Mouse (Mus musculus) hindbrain, embryonic 15.5 days (tissue): Measurements from ENCODE around the gene Ccndbp1. TPM values are rescaled to one million over a fixed set of nuclear protein-coding genes. Genes with fewer than 3 reads are reported as not detected.
A peak's percentile ranks its signal among the peaks of the same experiment; 100 is the strongest.
"Not testable (repeated sequence)": the region's sequence is repeated elsewhere in the genome, so short reads cannot be mapped to it uniquely, and the experiment has no call there.

ENCODE experiments used
- ATAC-seq: fragments of 200-750 bp; cut with Nextera tagmentation; 2 replicates; pipeline ENCODE4 v1.8.0; 2017; ENCODE audit warnings: low read depth, moderate number of reproducible peaks, moderate TSS enrichment; ENCODE audit not compliant: low FRiP score
- H3K27ac ChIP-seq: fragments of 300-500 bp; sonication (generic); replicated peaks from 2 replicates; pipeline ENCODE4 v1.5.1; 2015; ENCODE audit warnings: mild to moderate bottlenecking, inconsistent platforms
- H3K27me3 ChIP-seq: fragments of 300-500 bp; sonication (generic); 2 replicates; pipeline ENCODE4 v1.6.1; 2015; ENCODE audit warnings: control low read depth, inconsistent platforms
- H3K36me3 ChIP-seq: fragments of 300-500 bp; sonication (generic); 2 replicates; pipeline ENCODE4 v1.6.1; 2015; ENCODE audit warnings: control low read depth, inconsistent platforms
- H3K4me1 ChIP-seq: fragments of 300-500 bp; sonication (generic); replicated peaks from 2 replicates; pipeline ENCODE4 v1.6.1; 2015; ENCODE audit warnings: control low read depth, inconsistent platforms
- H3K4me2 ChIP-seq: fragments of 300-500 bp; sonication (generic); 2 replicates; pipeline ENCODE4 v1.6.1; 2015; ENCODE audit warnings: moderate library complexity, mild to moderate bottlenecking, inconsistent platforms
- H3K4me3 ChIP-seq: fragments of 300-500 bp; sonication (generic); 2 replicates; pipeline ENCODE4 v1.5.1; 2015; ENCODE audit warnings: mild to moderate bottlenecking, inconsistent platforms
- H3K9ac ChIP-seq: fragments of 300-500 bp; sonication (generic); 2 replicates; pipeline ENCODE4 v1.6.1; 2015; ENCODE audit warnings: inconsistent platforms
- H3K9me3 ChIP-seq: fragments of 300-500 bp; sonication (generic); 2 replicates; pipeline ENCODE4 v1.6.1; 2016; ENCODE audit warnings: control low read depth, inconsistent platforms
- WGBS: fragments of 180-500 bp; shearing (Covaris S2); methylation state at CpG from one replicate; pipeline ENCODE4 v1.1.7; 2015; 5-methylcytosine and 5-hydroxymethylcytosine counted together
- polyA plus RNA-seq: library from polyadenylated mRNA; unstranded; fragments of >200 nt; fragmentation: Nextera tagmentation; extraction: Ambion mirVana; gene quantifications from 2 replicates; pipeline ENCODE4 v1.2.1, GENCODE M21; 2015

Gene Ccndbp1
- polyA plus RNA-seq, 1 experiment from 2014 or later = 77.2 TPM

GRCm38 (mm10) chr2:121004018-121004811, 4.0 kb upstream of the Ccndbp1 start:
- 0 out of 2 replicates have a peak, but pooled peaks cover 11% of the 10 kb centered on the region for H3K36me3 ChIP-seq
- no peaks in the 10 kb centered on the region for H3K27me3 ChIP-seq
- WGBS = 80% methylated on average over 7 of the region's 7 CpGs

GRCm38 (mm10) chr2:121006986-121007385, 1.2 kb upstream of the Ccndbp1 start:
- 81% methylated on average over 1 of the region's 1 CpGs for WGBS

More at GRCm38 (mm10) chr2:121004018-121004811, 4.0 kb upstream of the Ccndbp1 start:
- Histone ChIP-seq H3K4me3 (no peak overlapping the region), H3K4me2 (no peak overlapping the region), H3K9ac (no peak overlapping the region), H3K9me3 (no peaks in the 10 kb centered on the region), H3K27ac (no peak overlapping the region), H3K4me1 (peaks cover 10% of the 10 kb centered on the region)
- no peak for ATAC-seq

GRCm38 (mm10) chr2:121008664-121009007, 433 bp downstream of the Ccndbp1 start:
- no peak for ATAC-seq
- peak overlapping the region; percentile 65 for H3K27ac ChIP-seq
- no peaks in the 10 kb centered on the region for H3K27me3 ChIP-seq
- peak overlapping the region; percentile 86 for H3K4me3 ChIP-seq
- peaks cover 25% of the 10 kb centered on the region for H3K36me3 ChIP-seq
- 1% methylated on average over 12 of the region's 12 CpGs for WGBS
- H3K9me3 ChIP-seq = no peaks in the 10 kb centered on the region
- peaks cover 15% of the 10 kb centered on the region for H3K4me1 ChIP-seq
- H3K9ac ChIP-seq = peak overlapping the region; percentile 79
- H3K4me2 ChIP-seq = peak overlapping the region; percentile 62

More at GRCm38 (mm10) chr2:121006986-121007385, 1.2 kb upstream of the Ccndbp1 start:
- no peak overlapping the region for H3K9ac ChIP-seq
- no peaks in the 10 kb centered on the region for H3K9me3 ChIP-seq
- no peak overlapping the region for H3K4me2 ChIP-seq
- H3K27ac ChIP-seq = no peak overlapping the region
- no peaks in the 10 kb centered on the region for H3K27me3 ChIP-seq
- H3K4me3 ChIP-seq = no peak overlapping the region
- H3K4me1 ChIP-seq = peaks cover 15% of the 10 kb centered on the region
- ATAC-seq = no peak
- peaks cover 12% of the 10 kb centered on the region for H3K36me3 ChIP-seq

- no peak overlapping the region for H3K27ac ChIP-seq
- peak overlapping the region; percentile 86 for H3K4me3 ChIP-seq
- H3K9ac ChIP-seq = peak overlapping the region; percentile 79
- H3K36me3 ChIP-seq = peaks cover 28% of the 10 kb centered on the region
- H3K9me3 ChIP-seq = no peaks in the 10 kb centered on the region
- H3K27me3 ChIP-seq = no peaks in the 10 kb centered on the region
- peaks cover 15% of the 10 kb centered on the region for H3K4me1 ChIP-seq
- WGBS = 27% methylated on average over 5 of the region's 5 CpGs
- H3K4me2 ChIP-seq = peak overlapping the region; percentile 62
- ATAC-seq = no peak
Observed at GRCm38 (mm10) chr2:121009071-121009677, 971 bp downstream of the Ccndbp1 start.

GRCm38 (mm10) chr2:121012676-121013075, 4.5 kb downstream of the Ccndbp1 start:
- Histone ChIP-seq H3K4me2 (no peak overlapping the region), H3K36me3 (peaks cover 54% of the 10 kb centered on the region), H3K9ac (no peak overlapping the region), H3K27ac (no peak overlapping the region), H3K4me3 (no peak overlapping the region), H3K9me3 (no peaks in the 10 kb centered on the region), H3K27me3 (no peaks in the 10 kb centered on the region), H3K4me1 (peaks cover 15% of the 10 kb centered on the region)
- no peak for ATAC-seq
- 95% methylated on average over 9 of the region's 9 CpGs for WGBS

- Histone ChIP-seq H3K4me3 (no peak overlapping the region), H3K36me3 (peaks cover 58% of the 10 kb centered on the region), H3K4me1 (no peaks in the 10 kb centered on the region), H3K9ac (no peak overlapping the region), H3K27ac (no peak overlapping the region), H3K9me3 (no peaks in the 10 kb centered on the region), H3K27me3 (no peaks in the 10 kb centered on the region), H3K4me2 (no peak overlapping the region)
- ATAC-seq = no peak
- 90% methylated on average over 2 of the region's 2 CpGs for WGBS
Observed at GRCm38 (mm10) chr2:121015507-121015906, 7.3 kb downstream of the Ccndbp1 start.

GRCm38 (mm10) chr2:121016226-121016625, 8.0 kb downstream of the Ccndbp1 start:
- ATAC-seq = no peak
- Histone ChIP-seq H3K9me3 (no peaks in the 10 kb centered on the region), H3K4me3 (no peak overlapping the region), H3K4me1 (no peaks in the 10 kb centered on the region), H3K27me3 (no peaks in the 10 kb centered on the region), H3K36me3 (peaks cover 58% of the 10 kb centered on the region), H3K27ac (no peak overlapping the region), H3K9ac (no peak overlapping the region), H3K4me2 (no peak overlapping the region)
- WGBS = 86% methylated on average over 9 of the region's 9 CpGs

GRCm38 (mm10) chr2:121017151-121017550, 8.9 kb downstream of the Ccndbp1 start:
- no peak overlapping the region for H3K4me3 ChIP-seq
- no peaks in the 10 kb centered on the region for H3K27me3 ChIP-seq
- no peak overlapping the region for H3K9ac ChIP-seq
- H3K36me3 ChIP-seq = peaks cover 48% of the 10 kb centered on the region
- no peaks in the 10 kb centered on the region for H3K4me1 ChIP-seq
- ATAC-seq = no peak
- H3K4me2 ChIP-seq = no peak overlapping the region
- H3K27ac ChIP-seq = no peak overlapping the region
- no peaks in the 10 kb centered on the region for H3K9me3 ChIP-seq
- 92% methylated on average over 1 of the region's 1 CpGs for WGBS

GRCm38 (mm10) chr2:121022918-121023317, 14.7 kb downstream of the Ccndbp1 start:
- Histone ChIP-seq H3K9ac (no peak overlapping the region), H3K4me1 (no peaks in the 10 kb centered on the region), H3K27me3 (no peaks in the 10 kb centered on the region), H3K36me3 (peaks cover 1% of the 10 kb centered on the region), H3K4me3 (no peak overlapping the region), H3K27ac (no peak overlapping the region), H3K4me2 (no peak overlapping the region), H3K9me3 (no peaks in the 10 kb centered on the region)
- ATAC-seq = no peak
- WGBS = 72% methylated on average over 5 of the region's 5 CpGs

GRCm38 (mm10) chr2:121036733-121037341, 28.6 kb downstream of the Ccndbp1 start, which contains the start of gene Epb42:
Gene Epb42, minus strand, starts transcription at chr2:121037072.
- no peak within 1 kb of the TSS for H3K4me2 ChIP-seq
- H3K9ac ChIP-seq = no peak within 1 kb of the TSS
- H3K9me3 ChIP-seq = no peaks in the 10 kb centered on the region
- H3K36me3 ChIP-seq = no peaks in the 10 kb centered on the region
- no peak within 1 kb of the TSS for H3K4me3 ChIP-seq
- WGBS = 70% methylated on average over 5 of the region's 5 CpGs
- H3K27ac ChIP-seq = no peak within 1 kb of the TSS
- no peaks in the 10 kb centered on the region for H3K4me1 ChIP-seq
- no peaks in the 10 kb centered on the region for H3K27me3 ChIP-seq
- ATAC-seq = no peak

GRCm38 (mm10) chr2:121038851-121039250, 30.6 kb downstream of the Ccndbp1 start:
- H3K27me3 ChIP-seq, H3K9me3 ChIP-seq, H3K4me1 ChIP-seq, H3K4me3 ChIP-seq, H3K36me3 ChIP-seq, H3K4me2 ChIP-seq, H3K9ac ChIP-seq, H3K27ac ChIP-seq, ATAC-seq: not testable (repeated sequence)
- 100% methylated on average over 1 of the region's 1 CpGs for WGBS

GRCm38 (mm10) chr2:121039382-121039781, 31.2 kb downstream of the Ccndbp1 start:
- ATAC-seq = no peak
- H3K9me3 ChIP-seq = no peaks in the 10 kb centered on the region
- H3K4me3 ChIP-seq = no peak overlapping the region
- 96% methylated on average over 1 of the region's 1 CpGs for WGBS
- H3K4me1 ChIP-seq = no peaks in the 10 kb centered on the region
- H3K4me2 ChIP-seq = no peak overlapping the region
- H3K27me3 ChIP-seq = no peaks in the 10 kb centered on the region
- no peak overlapping the region for H3K9ac ChIP-seq
- no peaks in the 10 kb centered on the region for H3K36me3 ChIP-seq
- H3K27ac ChIP-seq = no peak overlapping the region
